8 mouse cellular contexts compared by ENCODE assay signal in genomic region chr10:39369502-39369931, GRCm38 (mm10). TPM values are rescaled to one million over a fixed set of nuclear protein-coding genes. Genes with fewer than 3 reads are reported as not detected.
DNase-seq lines count a peak whose midpoint lies in the region; ATAC-seq lines count a peak whose summit lies in the region.

No protein-coding gene starts in this region.

- H3K9me3 ChIP-seq in hindbrain, embryonic 14.5 days (ENCODE audit: control insufficient read depth, low read length): no peaks in the 10 kb centered on the region

- no peaks in the 10 kb centered on the region for H3K27me3 ChIP-seq in hindbrain, embryonic 14.5 days (ENCODE audit: control insufficient read depth, insufficient read depth, low read length)

- H3K9ac ChIP-seq in hindbrain, embryonic 14.5 days: peak overlapping the region; percentile 84

- peak overlapping the region; percentile 93 for H3K4me2 ChIP-seq in hindbrain, embryonic 14.5 days (replicated peaks)

- peaks cover 40% of the 10 kb centered on the region for H3K4me1 ChIP-seq in hindbrain, embryonic 14.5 days (replicated peaks; ENCODE audit: control insufficient read depth, insufficient read depth, low read length)

- peak overlapping the region; percentile 82 for H3K4me3 ChIP-seq in hindbrain, embryonic 14.5 days (replicated peaks; ENCODE audit: low read length)

- no peaks in the 10 kb centered on the region for H3K36me3 ChIP-seq in hindbrain, embryonic 14.5 days (replicated peaks; ENCODE audit: control insufficient read depth, insufficient read depth)

- peak overlapping the region; percentile 94 for H3K27ac ChIP-seq in hindbrain, embryonic 14.5 days

- ATAC-seq in hindbrain, embryonic 14.5 days (ENCODE audit: low FRiP score): peak; percentile 99

- DNase-seq in R1 (ENCODE audit: low read depth, low spot score): peak; percentile 98
- DNase-seq in cerebellum, postnatal 25 days: peak; percentile 96 to 97
- DNase-seq in frontal cortex, postnatal 25 days (ENCODE audit: low spot score in 2 of 2): peak; percentile 89 to 93
- peak; percentile 96 for DNase-seq in hindbrain, embryonic 14.5 days (ENCODE audit: low spot score)
- DNase-seq in layer of hippocampus, postnatal 36 days: peak; percentile 96 to 97
- peak; percentile 98 for DNase-seq in lung, postnatal 36 days
- peak; percentile 99 for DNase-seq in retina, postnatal 1 day
- peak; percentile 75 to 87 for DNase-seq in urinary bladder, adult 18-20 months (ENCODE audit: low spot score in 2 of 2)

- WGBS in hindbrain, embryonic 14.5 days: 0% methylated on average over 27 of the region's 44 CpGs

RNA-seq across cellular contexts. Expression of gene Fyn, which starts 0.9 kb away (rescaled TPM):
- 105 and 112 TPM in 2 replicates for polyA plus RNA-seq in hindbrain, embryonic 14.5 days (2014; fragmentation: Nextera tagmentation; extraction: Ambion mirVana)
- 100 to 1,000 TPM; 137 to 141 TPM for total RNA-seq in layer of hippocampus, postnatal 36 days (2021)

Comparison
In these comparisons a context has a peak if more than half of its experiments do, and no peak if none do; other contexts are left out.
1. Peak in every context shown above with its lines: DNase-seq, ATAC-seq, H3K4me3 ChIP-seq and H3K27ac ChIP-seq.